Mouse (Mus musculus): Measurements from ENCODE around the gene Specc1l. TPM values are rescaled to one million over a fixed set of nuclear protein-coding genes. Genes with fewer than 3 reads are reported as not detected.

The Specc1l gene
- polyA plus RNA-seq (2015; fragmentation: Nextera tagmentation; extraction: Ambion mirVana): 16.2 and 16.3 TPM in 2 replicates

DNA sequence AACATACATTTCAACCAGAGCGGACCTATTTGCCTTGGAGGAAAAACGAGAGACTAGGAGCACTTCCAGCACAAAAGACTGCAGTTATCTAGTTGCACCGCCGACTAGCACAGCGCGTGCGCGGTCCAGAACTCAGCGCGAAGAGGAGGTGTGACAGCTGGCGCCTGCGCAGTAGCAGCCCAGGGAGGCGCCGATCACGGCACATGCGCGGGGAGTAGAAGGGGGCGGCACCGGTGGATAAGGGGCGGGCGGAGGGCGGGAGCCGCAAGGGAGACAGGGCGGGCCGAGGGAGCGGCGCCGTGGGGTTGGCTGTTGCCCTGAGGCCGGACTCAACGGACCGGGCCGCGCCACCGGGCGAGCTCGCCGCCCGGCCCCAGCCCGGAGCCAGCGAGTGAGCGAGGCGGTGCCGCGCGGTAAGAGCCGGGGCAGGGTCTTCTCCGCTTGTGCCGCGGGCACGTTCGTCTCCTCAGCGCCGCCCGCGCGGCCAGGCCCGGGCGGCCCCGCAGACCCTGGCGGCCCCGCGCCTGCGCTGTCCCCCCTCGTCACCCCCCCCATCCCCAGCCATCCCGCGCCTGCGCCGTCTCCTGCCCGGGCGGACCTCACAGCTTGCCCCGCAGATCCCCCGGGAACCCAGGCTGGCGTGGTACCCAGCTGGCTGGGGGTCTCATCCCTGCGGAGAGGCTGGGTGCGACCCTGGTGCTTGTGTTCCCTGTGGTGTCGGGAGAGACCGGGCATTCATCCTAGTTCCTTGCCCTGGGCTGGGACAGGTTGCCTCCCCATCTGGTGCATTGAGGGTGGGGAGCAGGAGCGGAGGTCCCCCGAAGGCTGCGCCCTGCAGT is at the start of gene Specc1l:
Specc1l (plus strand) TSS at position 267 of the 839 bp plus-strand sequence.

GRCm38 (mm10) chr10:75316872-75316907 is 104.8 kb downstream of the Specc1l start, which contains the start of gene Adora2a:
Gene Adora2a (plus strand): TSS chr10:75316877.

Other genes with a start within 250 kb of the Specc1l start
- gene Gnaz, start 244.9 kb upstream of the Specc1l start, polyA plus RNA-seq (2015; fragmentation: Nextera tagmentation; extraction: Ambion mirVana): 99.5 and 106 TPM in 2 replicates
- 0.48 and 0.59 TPM in 2 replicates for gene Rsph14, start 179.5 kb upstream of the Specc1l start, polyA plus RNA-seq (2015; fragmentation: Nextera tagmentation; extraction: Ambion mirVana)
- 20.1 and 20.8 TPM in 2 replicates for gene Rab36, start 175.0 kb upstream of the Specc1l start, polyA plus RNA-seq (2015; fragmentation: Nextera tagmentation; extraction: Ambion mirVana)
- gene Bcr, start 151.5 kb upstream of the Specc1l start, polyA plus RNA-seq (2015; fragmentation: Nextera tagmentation; extraction: Ambion mirVana): 12.0 and 13.6 TPM in 2 replicates
- gene Adora2a, start 104.8 kb downstream of the Specc1l start, polyA plus RNA-seq (2015; fragmentation: Nextera tagmentation; extraction: Ambion mirVana): 1.6 and 2.2 TPM in 2 replicates
- 1.2 and 1.3 TPM in 2 replicates for gene Upb1, start 189.0 kb downstream of the Specc1l start, polyA plus RNA-seq (2015; fragmentation: Nextera tagmentation; extraction: Ambion mirVana)